Mouse (Mus musculus) limb, embryonic 10.5 days (tissue): ENCODE data around the gene Polk. TPM values are rescaled to one million over a fixed set of nuclear protein-coding genes. Genes with fewer than 3 reads are reported as not detected.

Experiments used
- DNase-seq: peaks from one replicate; pipeline ENCODE4 v3.0.0-alpha.2; 2017; ENCODE audit warnings: low spot score
- H3K27ac ChIP-seq: fragments of 300-500 bp; sonication (generic); 2 replicates; pipeline ENCODE4 v1.5.1; 2016; ENCODE audit warnings: mild to moderate bottlenecking
- H3K27me3 ChIP-seq: fragments of 300-500 bp; sonication (generic); 2 replicates; pipeline ENCODE4 v1.6.1; 2016; ENCODE audit warnings: low read depth, mild to moderate bottlenecking; ENCODE audit not compliant: poor library complexity, severe bottlenecking
- H3K36me3 ChIP-seq: fragments of 300-500 bp; sonication (generic); 2 replicates; pipeline ENCODE4 v1.6.1; 2016; ENCODE audit warnings: mild to moderate bottlenecking, moderate library complexity
- H3K4me1 ChIP-seq: fragments of 300-500 bp; sonication (generic); 2 replicates; pipeline ENCODE4 v1.6.1; 2016
- H3K4me3 ChIP-seq: fragments of 300-500 bp; sonication (generic); 2 replicates; pipeline ENCODE4 v1.5.1; 2016; ENCODE audit warnings: mild to moderate bottlenecking, moderate library complexity
- H3K9me3 ChIP-seq: fragments of 300-500 bp; sonication (generic); replicated peaks from 2 replicates; pipeline ENCODE4 v1.6.1; 2016; ENCODE audit warnings: mild to moderate bottlenecking
- WGBS: fragments of 180-500 bp; shearing (Covaris S2); methylation state at CpG from one replicate; pipeline ENCODE4 v1.1.7; 2016; 5-methylcytosine and 5-hydroxymethylcytosine counted together
- polyA plus RNA-seq: library from polyadenylated mRNA; unstranded; fragments of >200 nt; fragmentation: Nextera tagmentation; extraction: Ambion mirVana; gene quantifications from 2 replicates; pipeline ENCODE4 v1.2.1, GENCODE M21; 2016

The Polk gene
- polyA plus RNA-seq, 1 experiment from 2014 or later, result 9.1 TPM

GRCm38 (mm10) chr13:96487968-96488367, 54.4 kb downstream of the Polk start:
- DNase-seq, result no peak
- no peaks in the 10 kb centered on the region for H3K27me3 ChIP-seq
- no peak overlapping the region for H3K4me3 ChIP-seq
- peaks cover 34% of the 10 kb centered on the region for H3K36me3 ChIP-seq
- H3K4me1 ChIP-seq, result no peaks in the 10 kb centered on the region
- H3K27ac ChIP-seq, result no peak overlapping the region
- 94% methylated on average over 6 of the region's 6 CpGs for WGBS
- no peaks in the 10 kb centered on the region for H3K9me3 ChIP-seq

GRCm38 (mm10) chr13:96487230-96487629, 55.1 kb downstream of the Polk start:
- H3K27ac ChIP-seq, result no peak overlapping the region

GRCm38 (mm10) chr13:96478991-96479390, 63.4 kb downstream of the Polk start:
- H3K27ac ChIP-seq, result no peak overlapping the region
- peaks cover 10% of the 10 kb centered on the region for H3K36me3 ChIP-seq
- H3K27me3 ChIP-seq, result no peaks in the 10 kb centered on the region
- 100% methylated on average over 1 of the region's 1 CpGs for WGBS
- H3K9me3 ChIP-seq, result no peaks in the 10 kb centered on the region
- H3K4me1 ChIP-seq, result no peaks in the 10 kb centered on the region
- no peak for DNase-seq
- H3K4me3 ChIP-seq, result no peak overlapping the region

More at GRCm38 (mm10) chr13:96487230-96487629, 55.1 kb downstream of the Polk start:
- Histone ChIP-seq H3K4me3 (no peak overlapping the region), H3K36me3 (peaks cover 34% of the 10 kb centered on the region), H3K9me3 (no peaks in the 10 kb centered on the region), H3K4me1 (no peaks in the 10 kb centered on the region), H3K27me3 (no peaks in the 10 kb centered on the region)
- whole genome bisulfite sequencing, result 92% methylated on average over 6 of the region's 6 CpGs
- DNase-seq, result no peak

GRCm38 (mm10) chr13:96477226-96477625, 65.2 kb downstream of the Polk start:
- 0 out of 2 replicates have a peak, but pooled peaks cover 2% of the 10 kb centered on the region for H3K36me3 ChIP-seq
- no peaks in the 10 kb centered on the region for H3K27me3 ChIP-seq
- 95% methylated on average over 4 of the region's 4 CpGs for WGBS
- no peak for DNase-seq
- no peak overlapping the region for H3K4me3 ChIP-seq
- H3K4me1 ChIP-seq, result no peaks in the 10 kb centered on the region
- no peaks in the 10 kb centered on the region for H3K9me3 ChIP-seq
- no peak overlapping the region for H3K27ac ChIP-seq

GRCm38 (mm10) chr13:96470957-96471356, 71.4 kb downstream of the Polk start, which contains the start of gene Ankdd1b:
TSS of gene Ankdd1b (minus strand) at chr13:96471198.
- Histone ChIP-seq H3K4me1 (no peaks in the 10 kb centered on the region), H3K27ac (no peak within 1 kb of the TSS), H3K9me3 (no peaks in the 10 kb centered on the region), H3K4me3 (no peak within 1 kb of the TSS), H3K27me3 (no peaks in the 10 kb centered on the region), H3K36me3 (no peaks in the 10 kb centered on the region)
- DNase-seq, result no peak
- WGBS, result 87% methylated on average over 14 of the region's 14 CpGs

GRCm38 (mm10) chr13:96470556-96470955, 71.8 kb downstream of the Polk start:
- WGBS, result 81% methylated on average over 6 of the region's 6 CpGs
- no peaks in the 10 kb centered on the region for H3K27me3 ChIP-seq
- no peaks in the 10 kb centered on the region for H3K4me1 ChIP-seq
- no peak overlapping the region for H3K27ac ChIP-seq
- H3K36me3 ChIP-seq, result no peaks in the 10 kb centered on the region
- no peak overlapping the region for H3K4me3 ChIP-seq
- H3K9me3 ChIP-seq, result no peaks in the 10 kb centered on the region
- no peak for DNase-seq

- no peaks in the 10 kb centered on the region for H3K9me3 ChIP-seq
- 93% methylated on average over 5 of the region's 5 CpGs for WGBS
Measured at GRCm38 (mm10) chr13:96468678-96469077, 73.7 kb downstream of the Polk start.

GRCm38 (mm10) chr13:96465315-96465714, 77.1 kb downstream of the Polk start:
- H3K9me3 ChIP-seq, result no peaks in the 10 kb centered on the region
- 41% methylated on average over 5 of the region's 5 CpGs for WGBS

More at GRCm38 (mm10) chr13:96468678-96469077, 73.7 kb downstream of the Polk start:
- DNase-seq, result no peak
- H3K4me3 ChIP-seq, result no peak overlapping the region
- no peaks in the 10 kb centered on the region for H3K27me3 ChIP-seq
- no peaks in the 10 kb centered on the region for H3K36me3 ChIP-seq
- H3K27ac ChIP-seq, result no peak overlapping the region
- H3K4me1 ChIP-seq, result no peaks in the 10 kb centered on the region

GRCm38 (mm10) chr13:96462644-96463043, 79.7 kb downstream of the Polk start:
- no peak overlapping the region for H3K4me3 ChIP-seq
- no peaks in the 10 kb centered on the region for H3K27me3 ChIP-seq
- H3K9me3 ChIP-seq, result no peaks in the 10 kb centered on the region
- no peaks in the 10 kb centered on the region for H3K4me1 ChIP-seq
- H3K36me3 ChIP-seq, result no peaks in the 10 kb centered on the region
- WGBS, result 83% methylated on average over 1 of the region's 1 CpGs
- no peak for DNase-seq
- no peak overlapping the region for H3K27ac ChIP-seq

More at GRCm38 (mm10) chr13:96465315-96465714, 77.1 kb downstream of the Polk start:
- H3K27me3 ChIP-seq, result no peaks in the 10 kb centered on the region
- no peak for DNase-seq
- no peak overlapping the region for H3K27ac ChIP-seq
- H3K4me3 ChIP-seq, result no peak overlapping the region
- H3K36me3 ChIP-seq, result no peaks in the 10 kb centered on the region
- no peaks in the 10 kb centered on the region for H3K4me1 ChIP-seq

GRCm38 (mm10) chr13:96458606-96459005, 83.8 kb downstream of the Polk start:
- Histone ChIP-seq H3K4me3 (no peak overlapping the region), H3K27me3 (no peaks in the 10 kb centered on the region), H3K36me3 (no peaks in the 10 kb centered on the region), H3K4me1 (no peaks in the 10 kb centered on the region), H3K27ac (no peak overlapping the region), H3K9me3 (no peaks in the 10 kb centered on the region)
- 85% methylated on average over 4 of the region's 4 CpGs for WGBS
- no peak for DNase-seq

GRCm38 (mm10) chr13:96458018-96458417, 84.4 kb downstream of the Polk start:
- Histone ChIP-seq H3K27ac (no peak overlapping the region), H3K4me1 (no peaks in the 10 kb centered on the region), H3K36me3 (no peaks in the 10 kb centered on the region), H3K9me3 (no peaks in the 10 kb centered on the region), H3K4me3 (no peak overlapping the region), H3K27me3 (no peaks in the 10 kb centered on the region)
- 90% methylated on average over 5 of the region's 5 CpGs for WGBS
- no peak for DNase-seq

GRCm38 (mm10) chr13:96457566-96457965, 84.8 kb downstream of the Polk start:
- 92% methylated on average over 5 of the region's 5 CpGs for WGBS
- DNase-seq, result no peak
- Histone ChIP-seq H3K27me3 (no peaks in the 10 kb centered on the region), H3K9me3 (no peaks in the 10 kb centered on the region), H3K27ac (no peak overlapping the region), H3K36me3 (no peaks in the 10 kb centered on the region), H3K4me1 (no peaks in the 10 kb centered on the region), H3K4me3 (no peak overlapping the region)

GRCm38 (mm10) chr13:96454288-96454687, 88.1 kb downstream of the Polk start:
- H3K27ac ChIP-seq, result no peak overlapping the region
- 79% methylated on average over 3 of the region's 3 CpGs for WGBS
- H3K4me1 ChIP-seq, result no peaks in the 10 kb centered on the region
- no peak for DNase-seq
- H3K4me3 ChIP-seq, result no peak overlapping the region
- H3K27me3 ChIP-seq, result no peaks in the 10 kb centered on the region
- H3K9me3 ChIP-seq, result no peaks in the 10 kb centered on the region
- no peaks in the 10 kb centered on the region for H3K36me3 ChIP-seq

GRCm38 (mm10) chr13:96452621-96453020, 89.8 kb downstream of the Polk start:
- no peak for DNase-seq
- Histone ChIP-seq H3K4me3 (no peak overlapping the region), H3K27me3 (no peaks in the 10 kb centered on the region), H3K4me1 (no peaks in the 10 kb centered on the region), H3K9me3 (no peaks in the 10 kb centered on the region), H3K36me3 (no peaks in the 10 kb centered on the region), H3K27ac (no peak overlapping the region)
- 95% methylated on average over 3 of the region's 3 CpGs for WGBS
